Mouse (Mus musculus) kidney, adult 9 months (tissue): ENCODE data around the gene Parg.
A peak's percentile ranks its signal among the peaks of the same experiment; 100 is the strongest.
"Not testable (repeated sequence)": the region's sequence is repeated elsewhere in the genome, so short reads cannot be mapped to it uniquely, and the experiment has no call there.

Source experiments
- DNase-seq: peaks from one replicate; pipeline ENCODE4 v3.0.0; 2022

Gene Parg

GRCm38 (mm10) chr14:32201791-32202451, at the start of gene Parg, which contains the start of gene Timm23:
Gene Parg, plus strand, starts transcription at chr14:32201949.
Gene Timm23, minus strand, starts transcription at chr14:32201898.
- peak; percentile 89 for DNase-seq

GRCm38 (mm10) chr14:32152243-32152965, 49.3 kb upstream of the Parg start:
- no peak for DNase-seq

GRCm38 (mm10) chr14:32153156-32153555, 48.6 kb upstream of the Parg start:
- DNase-seq = no peak

GRCm38 (mm10) chr14:32154758-32155157, 47.0 kb upstream of the Parg start:
- no peak for DNase-seq

- peak; percentile 56 for DNase-seq
Observed at GRCm38 (mm10) chr14:32159150-32159670, 42.5 kb upstream of the Parg start.

GRCm38 (mm10) chr14:32159690-32160246, 42.0 kb upstream of the Parg start, which contains the start of gene Ncoa4:
Gene Ncoa4, plus strand, starts transcription at chr14:32159865.
- peak; percentile 100 for DNase-seq

- no peak for DNase-seq
Observed at GRCm38 (mm10) chr14:32160563-32160962, 41.2 kb upstream of the Parg start.

- no peak for DNase-seq
Observed at GRCm38 (mm10) chr14:32161090-32161885, 40.5 kb upstream of the Parg start.

- DNase-seq = no peak
Observed at GRCm38 (mm10) chr14:32162231-32162630, 39.5 kb upstream of the Parg start.

- no peak for DNase-seq
Observed at GRCm38 (mm10) chr14:32163203-32163888, 38.4 kb upstream of the Parg start.

GRCm38 (mm10) chr14:32164173-32165051, 37.3 kb upstream of the Parg start:
- peak; percentile 44 for DNase-seq

GRCm38 (mm10) chr14:32165278-32166061, 36.3 kb upstream of the Parg start:
- peak; percentile 94 for DNase-seq

- no peak for DNase-seq
Observed at GRCm38 (mm10) chr14:32166062-32166441, 35.7 kb upstream of the Parg start.

- peak; percentile 30 for DNase-seq
Observed at GRCm38 (mm10) chr14:32166840-32167239, 34.9 kb upstream of the Parg start.

GRCm38 (mm10) chr14:32167326-32167725, 34.4 kb upstream of the Parg start:
- DNase-seq = no peak

- no peak for DNase-seq
Observed at GRCm38 (mm10) chr14:32168653-32169231, 33.0 kb upstream of the Parg start.

- DNase-seq = no peak
Observed at GRCm38 (mm10) chr14:32170137-32170536, 31.6 kb upstream of the Parg start.

GRCm38 (mm10) chr14:32175310-32175709, 26.4 kb upstream of the Parg start:
- no peak for DNase-seq

GRCm38 (mm10) chr14:32176590-32176989, 25.2 kb upstream of the Parg start:
- DNase-seq = not testable (repeated sequence)
